Mouse (Mus musculus): ENCODE measurements at regions not wholly inside any gene's neighbourhood (a gene's known extent, or its start where the extent isn't known, plus 50 kb on each side); places are given as distances from the start of the nearest gene placed in this dataset.

DNA sequence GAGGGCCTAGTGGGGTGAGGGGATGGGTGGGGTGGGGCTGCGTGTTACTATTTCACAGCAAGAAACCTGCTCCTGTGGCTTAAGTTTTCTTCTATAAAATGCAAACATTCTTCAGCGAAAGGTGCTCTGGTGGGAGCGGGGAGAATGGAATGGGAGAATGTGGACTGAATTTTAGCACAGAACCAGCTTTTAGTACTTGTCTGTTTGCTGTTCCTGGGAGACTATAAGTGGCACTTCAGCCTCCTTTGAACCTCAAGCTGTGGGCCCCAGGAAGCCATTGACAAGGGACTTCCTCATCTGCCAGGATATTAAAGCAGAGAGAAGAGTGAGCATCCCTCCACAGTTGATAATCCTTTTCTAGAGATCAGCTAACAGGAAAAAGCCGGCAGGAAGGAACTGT, 580.2 kb downstream of the Zfp706 start:
- no peaks in the 10 kb centered on the region for H3K27me3 ChIP-seq (ENCODE audit: control insufficient read depth, insufficient read depth, low read length)
- H3K36me3 ChIP-seq (ENCODE audit: control insufficient read depth, insufficient read depth, low read length), result no peaks in the 10 kb centered on the region
- H3K27ac ChIP-seq (ENCODE audit: insufficient read depth, low read depth, low read length), result no peak overlapping the region
- H3K4me3 ChIP-seq (ENCODE audit: low read depth, low read length), result no peak overlapping the region
- whole genome bisulfite sequencing, result 78% methylated on average over 4 of the region's 4 CpGs
- no peaks in the 10 kb centered on the region for H3K4me1 ChIP-seq (ENCODE audit: control insufficient read depth, insufficient read depth, insufficient read length, low read length)
- no peak for TF ChIP-seq POLR2A (IDR thresholded peaks at IDR 0.05; ENCODE audit: low read depth, low read length)
- TF ChIP-seq CTCF (IDR thresholded peaks at IDR 0.05; ENCODE audit: extremely low read depth, insufficient read length, insufficient replicate concordance, low read depth, low read length), result no peak

GRCm38 (mm10) chr15:36425902-36426301, 581.7 kb downstream of the Zfp706 start:
- TF ChIP-seq CTCF (IDR thresholded peaks at IDR 0.05; ENCODE audit: extremely low read depth, insufficient read length, insufficient replicate concordance, low read depth, low read length), result no peak
- no peak for TF ChIP-seq POLR2A (IDR thresholded peaks at IDR 0.05; ENCODE audit: low read depth, low read length)
- Histone ChIP-seq H3K4me3 (ENCODE audit: low read depth, low read length) (no peak overlapping the region), H3K4me1 (ENCODE audit: control insufficient read depth, insufficient read depth, insufficient read length, low read length) (no peaks in the 10 kb centered on the region), H3K27ac (ENCODE audit: insufficient read depth, low read depth, low read length) (no peak overlapping the region), H3K36me3 (ENCODE audit: control insufficient read depth, insufficient read depth, low read length) (no peaks in the 10 kb centered on the region), H3K27me3 (ENCODE audit: control insufficient read depth, insufficient read depth, low read length) (no peaks in the 10 kb centered on the region)
- 86% methylated on average over 8 of the region's 8 CpGs for WGBS

DNA sequence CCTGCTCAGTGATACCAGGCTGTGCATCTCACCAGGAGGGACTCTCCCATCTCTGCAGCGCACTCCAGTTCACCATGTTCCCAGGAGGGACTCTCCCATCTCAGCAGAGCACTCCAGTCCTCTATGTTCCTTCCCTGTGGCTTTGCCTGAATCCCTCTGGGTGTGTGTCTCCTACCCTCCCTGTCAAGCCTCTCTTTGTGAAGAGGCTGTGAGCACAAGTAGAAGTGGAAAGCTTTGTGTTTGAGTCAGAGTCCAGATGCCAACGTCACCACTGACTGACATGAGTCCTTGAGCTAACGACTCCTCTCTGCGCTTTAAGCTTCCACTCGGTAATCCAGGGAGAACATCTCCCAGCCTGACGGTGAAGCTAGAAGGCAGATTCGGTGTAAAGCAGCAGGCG, 583.5 kb downstream of the Zfp706 start:
- WGBS, result 91% methylated on average over 8 of the region's 8 CpGs
- TF ChIP-seq POLR2A (IDR thresholded peaks at IDR 0.05; ENCODE audit: low read depth, low read length) (no peak), CTCF (IDR thresholded peaks at IDR 0.05; ENCODE audit: extremely low read depth, insufficient read length, insufficient replicate concordance, low read depth, low read length) (no peak)
- no peak overlapping the region for H3K27ac ChIP-seq (ENCODE audit: insufficient read depth, low read depth, low read length)
- no peaks in the 10 kb centered on the region for H3K36me3 ChIP-seq (ENCODE audit: control insufficient read depth, insufficient read depth, low read length)
- no peaks in the 10 kb centered on the region for H3K4me1 ChIP-seq (ENCODE audit: control insufficient read depth, insufficient read depth, insufficient read length, low read length)
- H3K4me3 ChIP-seq (ENCODE audit: low read depth, low read length), result no peak overlapping the region
- no peaks in the 10 kb centered on the region for H3K27me3 ChIP-seq (ENCODE audit: control insufficient read depth, insufficient read depth, low read length)

GRCm38 (mm10) chr15:36422781-36423180, 584.8 kb downstream of the Zfp706 start:
- Histone ChIP-seq H3K36me3 (ENCODE audit: control insufficient read depth, insufficient read depth, low read length) (no peaks in the 10 kb centered on the region), H3K4me3 (ENCODE audit: low read depth, low read length) (no peak overlapping the region), H3K4me1 (ENCODE audit: control insufficient read depth, insufficient read depth, insufficient read length, low read length) (no peaks in the 10 kb centered on the region), H3K27ac (ENCODE audit: insufficient read depth, low read depth, low read length) (no peak overlapping the region), H3K27me3 (ENCODE audit: control insufficient read depth, insufficient read depth, low read length) (no peaks in the 10 kb centered on the region)
- TF ChIP-seq POLR2A (IDR thresholded peaks at IDR 0.05; ENCODE audit: low read depth, low read length) (no peak), CTCF (IDR thresholded peaks at IDR 0.05; ENCODE audit: extremely low read depth, insufficient read length, insufficient replicate concordance, low read depth, low read length) (no peak)
- WGBS, result 63% methylated on average over 3 of the region's 3 CpGs

DNA sequence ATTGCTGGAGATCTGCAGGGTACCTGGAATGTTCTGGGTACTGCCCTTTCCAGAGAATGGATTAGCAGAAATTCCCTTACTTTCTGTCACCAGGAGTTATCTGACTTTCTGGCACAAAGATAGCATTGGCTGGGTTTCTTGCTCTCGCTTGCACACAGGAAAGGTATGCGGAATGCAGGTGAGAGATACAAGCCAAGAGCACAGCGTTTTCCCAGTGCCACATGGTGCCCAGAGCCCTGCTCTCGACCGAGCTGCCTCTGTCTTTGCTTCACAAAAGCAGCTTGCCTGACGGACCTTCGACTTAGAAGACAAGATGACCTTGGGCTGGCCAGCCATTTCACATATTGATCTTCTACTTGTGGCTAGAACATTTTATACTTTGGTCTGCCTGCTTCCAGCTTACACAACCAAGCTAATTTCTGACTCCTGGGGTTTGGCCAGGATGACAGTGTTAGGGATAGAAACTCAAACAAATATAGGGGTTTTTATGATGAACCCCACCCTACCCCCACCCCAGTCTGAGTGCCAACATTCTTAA, 587.6 kb downstream of the Zfp706 start:
- no peak overlapping the region for H3K27ac ChIP-seq (ENCODE audit: insufficient read depth, low read depth, low read length)
- TF ChIP-seq POLR2A (IDR thresholded peaks at IDR 0.05; ENCODE audit: low read depth, low read length) (no peak), CTCF (IDR thresholded peaks at IDR 0.05; ENCODE audit: extremely low read depth, insufficient read length, insufficient replicate concordance, low read depth, low read length) (no peak)
- H3K4me1 ChIP-seq (ENCODE audit: control insufficient read depth, insufficient read depth, insufficient read length, low read length), result peaks cover 2% of the 10 kb centered on the region; the same call in 1 of the 2 replicates
- no peaks in the 10 kb centered on the region for H3K36me3 ChIP-seq (ENCODE audit: control insufficient read depth, insufficient read depth, low read length)
- no peak overlapping the region for H3K4me3 ChIP-seq (ENCODE audit: low read depth, low read length)
- no peaks in the 10 kb centered on the region for H3K27me3 ChIP-seq (ENCODE audit: control insufficient read depth, insufficient read depth, low read length)
- 80% methylated on average over 7 of the region's 7 CpGs for WGBS

- Histone ChIP-seq H3K36me3 (ENCODE audit: control insufficient read depth, insufficient read depth, low read length) (no peaks in the 10 kb centered on the region), H3K27ac (ENCODE audit: insufficient read depth, low read depth, low read length) (no peak overlapping the region), H3K4me3 (ENCODE audit: low read depth, low read length) (no peak overlapping the region), H3K27me3 (ENCODE audit: control insufficient read depth, insufficient read depth, low read length) (no peaks in the 10 kb centered on the region), H3K4me1 (ENCODE audit: control insufficient read depth, insufficient read depth, insufficient read length, low read length) (peaks cover 2% of the 10 kb centered on the region; the same call in 1 of the 2 replicates)
- WGBS, result 87% methylated on average over 3 of the region's 3 CpGs
- TF ChIP-seq CTCF (IDR thresholded peaks at IDR 0.05; ENCODE audit: extremely low read depth, insufficient read length, insufficient replicate concordance, low read depth, low read length) (no peak), POLR2A (IDR thresholded peaks at IDR 0.05; ENCODE audit: low read depth, low read length) (no peak)
Observed at GRCm38 (mm10) chr15:36417426-36417825, 590.1 kb downstream of the Zfp706 start.

DNA sequence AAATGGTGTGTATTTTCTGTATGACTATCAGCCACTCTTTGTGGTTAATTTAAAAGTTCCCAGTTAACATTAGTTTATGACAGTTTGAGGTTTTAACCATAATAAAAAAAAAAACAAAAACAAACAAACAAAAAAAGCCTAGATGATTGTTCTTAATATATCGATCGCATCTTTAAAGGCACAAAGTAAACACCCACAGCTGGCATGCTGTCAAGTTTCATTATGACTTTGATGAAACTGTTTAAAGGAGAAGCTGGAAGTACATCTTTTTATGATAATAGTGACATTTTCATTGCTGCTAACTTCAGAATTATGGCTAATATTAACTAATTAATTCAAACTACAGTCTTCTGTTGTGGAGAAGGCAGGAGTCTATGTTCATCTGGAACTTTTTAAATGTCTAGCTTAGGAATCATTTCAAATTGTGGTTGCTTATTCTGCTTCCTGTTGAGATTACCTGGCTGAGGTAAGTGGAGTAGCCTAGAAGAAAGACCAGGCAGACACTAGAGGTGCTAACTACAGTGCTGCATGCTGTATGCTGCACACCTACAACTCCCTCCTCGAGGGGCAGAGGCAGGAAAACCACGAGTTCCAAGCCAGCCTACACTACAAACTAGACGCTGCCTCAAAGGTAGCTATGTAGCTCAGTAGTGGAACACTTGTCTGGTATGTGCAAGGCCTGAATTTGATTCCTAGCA, 591.9 kb downstream of the Zfp706 start:
- H3K4me1 ChIP-seq (ENCODE audit: control insufficient read depth, insufficient read depth, insufficient read length, low read length), result peaks cover 2% of the 10 kb centered on the region; the same call in 1 of the 2 replicates
- H3K27me3 ChIP-seq (ENCODE audit: control insufficient read depth, insufficient read depth, low read length), result no peaks in the 10 kb centered on the region
- WGBS, result 43% methylated on average over 5 of the region's 5 CpGs
- no peak overlapping the region for H3K4me3 ChIP-seq (ENCODE audit: low read depth, low read length)
- H3K27ac ChIP-seq (ENCODE audit: insufficient read depth, low read depth, low read length), result no peak overlapping the region
- H3K36me3 ChIP-seq (ENCODE audit: control insufficient read depth, insufficient read depth, low read length), result no peaks in the 10 kb centered on the region
- TF ChIP-seq CTCF (IDR thresholded peaks at IDR 0.05; ENCODE audit: extremely low read depth, insufficient read length, insufficient replicate concordance, low read depth, low read length) (no peak), POLR2A (IDR thresholded peaks at IDR 0.05; ENCODE audit: low read depth, low read length) (no peak)

Measured in small intestine, adult 2 months (tissue).